Mouse (Mus musculus) myocyte (in vitro differentiated cells): Measurements from ENCODE around the gene Syna. TPM values are rescaled to one million over a fixed set of nuclear protein-coding genes. Genes with fewer than 3 reads are reported as not detected.

ENCODE experiments used
- H3K27me3 ChIP-seq: one replicate; pipeline ENCODE4 v1.6.1; 2011; ENCODE audit not compliant: control insufficient read depth, insufficient read depth, insufficient read length
- H3K36me3 ChIP-seq: one replicate; pipeline ENCODE4 v1.6.1; 2011; ENCODE audit not compliant: control insufficient read depth, insufficient read depth
- H3K4me2 ChIP-seq: one replicate; pipeline ENCODE4 v1.6.1; 2011; ENCODE audit warnings: low read depth, control low read depth
- H3K4me3 ChIP-seq: one replicate; pipeline ENCODE4 v1.5.1; 2011; ENCODE audit warnings: mild to moderate bottlenecking, control low read depth, moderate library complexity
- H3K79me2 ChIP-seq: one replicate; pipeline ENCODE4 v1.6.1; 2011; ENCODE audit not compliant: control insufficient read depth, insufficient read depth
- H3ac ChIP-seq: one replicate; pipeline ENCODE4 v1.6.1; 2011; ENCODE audit not compliant: control insufficient read depth, insufficient read length
- CEBPB ChIP-seq: IDR thresholded peaks from 2 replicates; pipeline ENCODE4 v1.6.1; 2011; ENCODE audit warnings: mild to moderate bottlenecking, moderate library complexity; ENCODE audit not compliant: poor library complexity, insufficient read depth, severe bottlenecking
- E2F4 ChIP-seq: IDR thresholded peaks from one replicate; pipeline ENCODE4 v1.6.1; 2011; ENCODE audit warnings: mild to moderate bottlenecking, control low read depth, moderate library complexity; ENCODE audit not compliant: insufficient read depth
- MAX ChIP-seq: IDR thresholded peaks from one replicate; pipeline ENCODE4 v1.6.1; 2011; ENCODE audit warnings: low read depth, mild to moderate bottlenecking, control low read depth
- MYOD1 ChIP-seq, 3 experiments: IDR thresholded peaks; one replicate each; pipeline ENCODE4 v1.6.1; 2011; ENCODE audit warnings: control low read depth in 2 of 3, low read depth in 2 of 3, mild to moderate bottlenecking in 2 of 3, moderate library complexity in 1 of 3; ENCODE audit not compliant: insufficient read length in 2 of 3, control insufficient read depth in 1 of 3
- MYOG ChIP-seq, 3 experiments: IDR thresholded peaks; one replicate each; pipeline ENCODE4 v1.6.1; 2011; ENCODE audit warnings: control low read depth in 2 of 3, low read depth in 2 of 3, mild to moderate bottlenecking in 2 of 3; ENCODE audit not compliant: insufficient read length in 2 of 3, control insufficient read depth in 1 of 3, insufficient read depth in 1 of 3
- POLR2A ChIP-seq: IDR thresholded peaks from one replicate; pipeline ENCODE4 v1.6.1; 2011; ENCODE audit warnings: low read depth, mild to moderate bottlenecking, control low read depth, moderate library complexity; ENCODE audit not compliant: insufficient read length
- POLR2AphosphoS2 ChIP-seq: IDR thresholded peaks from one replicate; pipeline ENCODE4 v1.6.1; 2011; ENCODE audit warnings: low read depth, control low read depth; ENCODE audit not compliant: insufficient read length
- REST ChIP-seq: IDR thresholded peaks from one replicate; pipeline ENCODE4 v1.6.1; 2011; ENCODE audit warnings: mild to moderate bottlenecking, control low read depth, moderate library complexity; ENCODE audit not compliant: insufficient read depth, insufficient read length
- SRF ChIP-seq: IDR thresholded peaks from one replicate; pipeline ENCODE4 v1.6.1; 2011; ENCODE audit warnings: low read depth; ENCODE audit not compliant: control insufficient read depth, insufficient read length
- TCF12 ChIP-seq: IDR thresholded peaks from one replicate; pipeline ENCODE4 v1.6.1; 2011; ENCODE audit warnings: mild to moderate bottlenecking, control low read depth; ENCODE audit not compliant: poor library complexity, insufficient read depth, severe bottlenecking
- TCF3 ChIP-seq: IDR thresholded peaks from one replicate; pipeline ENCODE4 v1.6.1; 2011; ENCODE audit warnings: low read depth, control low read depth; ENCODE audit not compliant: insufficient read length
- USF1 ChIP-seq: IDR thresholded peaks from one replicate; pipeline ENCODE4 v1.6.1; 2011; ENCODE audit warnings: low read depth, mild to moderate bottlenecking, control low read depth, moderate library complexity
- polyA plus RNA-seq: library from polyadenylated mRNA; unstranded; fragments of >200 nt; fragmentation: generic; extraction: Trizol; gene quantifications from one replicate; pipeline ENCODE4 v1.2.1, GENCODE M21; 2012; ENCODE audit warnings: missing spikeins

Gene Syna
- polyA plus RNA-seq, 1 experiment, result 0.19 TPM

- Histone ChIP-seq H3ac (peak within 1 kb of the TSS; percentile 44), H3K27me3 (no peaks in the 10 kb centered on the region), H3K4me3 (peak within 1 kb of the TSS; percentile 56), H3K4me2 (peak within 1 kb of the TSS; percentile 86), H3K36me3 (no peaks in the 10 kb centered on the region), H3K79me2 (peaks cover 34% of the 10 kb centered on the region)
- TF ChIP-seq SRF, result peak; percentile 31
- TF ChIP-seq REST, result no peak
- TF ChIP-seq POLR2A, result peak; percentile 64
- 0 out of 2 replicates have a peak, but pooled peaks have one; percentile 18 for TF ChIP-seq CEBPB
These were observed 7.6 kb downstream of the Syna start, which contains the start of gene Clip2 for GRCm38 (mm10) chr5:134552110-134552972. Gene Clip2 (minus strand): TSS chr5:134552434.

GRCm38 (mm10) chr5:134551233-134552109 lies 8.5 kb downstream of the Syna start:
- Histone ChIP-seq H3K27me3 (no peaks in the 10 kb centered on the region), H3K79me2 (peaks cover 37% of the 10 kb centered on the region), H3K4me2 (peak overlapping the region; percentile 86), H3K36me3 (no peaks in the 10 kb centered on the region), H3ac (peak overlapping the region; percentile 44), H3K4me3 (peak overlapping the region; percentile 56)
- TF ChIP-seq POLR2AphosphoS2, result no peak
- no peak for TF ChIP-seq USF1

GRCm38 (mm10) chr5:134550836-134551232 lies 9.1 kb downstream of the Syna start:
- Histone ChIP-seq H3ac (peak overlapping the region; percentile 44), H3K36me3 (no peaks in the 10 kb centered on the region), H3K79me2 (peaks cover 43% of the 10 kb centered on the region), H3K4me2 (peak overlapping the region; percentile 86), H3K27me3 (no peaks in the 10 kb centered on the region), H3K4me3 (peak overlapping the region; percentile 56)
- TF ChIP-seq MYOD1 (IDR thresholded peaks at IDR 0.05; ENCODE audit: control insufficient read depth in 1 of 3, insufficient read length in 2 of 3, low read depth in 2 of 3) (no peak), USF1 (peak; percentile 2)

GRCm38 (mm10) chr5:134549640-134550168 lies 10.3 kb downstream of the Syna start:
- no peak for TF ChIP-seq POLR2AphosphoS2
- no peak for TF ChIP-seq REST
- TF ChIP-seq MYOD1 (IDR thresholded peaks at IDR 0.05; ENCODE audit: control insufficient read depth in 1 of 3, insufficient read length in 2 of 3, low read depth in 2 of 3), result no peak
- no peak for TF ChIP-seq TCF3
- no peak for TF ChIP-seq USF1
- no peak for TF ChIP-seq TCF12
- no peak for TF ChIP-seq CEBPB
- no peak for TF ChIP-seq MAX
- no peak for TF ChIP-seq E2F4
- no peak for TF ChIP-seq POLR2A
- no peak for TF ChIP-seq SRF
- no peak for TF ChIP-seq MYOG (IDR thresholded peaks at IDR 0.05; ENCODE audit: control insufficient read depth in 1 of 3, insufficient read depth in 1 of 3, insufficient read length in 2 of 3, low read depth in 2 of 3)
- no peak overlapping the region for H3K4me2 ChIP-seq
- H3K36me3 ChIP-seq, result no peaks in the 10 kb centered on the region
- H3ac ChIP-seq, result no peak overlapping the region
- H3K79me2 ChIP-seq, result peaks cover 48% of the 10 kb centered on the region
- H3K27me3 ChIP-seq, result no peaks in the 10 kb centered on the region
- no peak overlapping the region for H3K4me3 ChIP-seq

GRCm38 (mm10) chr5:134548306-134548705 lies 11.7 kb downstream of the Syna start:
- Histone ChIP-seq H3K4me2 (no peak overlapping the region), H3K4me3 (no peak overlapping the region)
- no peak for TF ChIP-seq MYOD1 (IDR thresholded peaks at IDR 0.05; ENCODE audit: control insufficient read depth in 1 of 3, insufficient read length in 2 of 3, low read depth in 2 of 3)
- TF ChIP-seq TCF12, result no peak
- TF ChIP-seq TCF3, result no peak
- no peak for TF ChIP-seq USF1
- no peak for TF ChIP-seq CEBPB
- no peak for TF ChIP-seq SRF
- TF ChIP-seq MAX, result no peak
- TF ChIP-seq E2F4, result no peak
- TF ChIP-seq POLR2AphosphoS2, result no peak
- TF ChIP-seq MYOG (IDR thresholded peaks at IDR 0.05; ENCODE audit: control insufficient read depth in 1 of 3, insufficient read depth in 1 of 3, insufficient read length in 2 of 3, low read depth in 2 of 3), result no peak
- no peak for TF ChIP-seq REST
- no peak for TF ChIP-seq POLR2A

More at GRCm38 (mm10) chr5:134548306-134548705, 11.7 kb downstream of the Syna start:
- Histone ChIP-seq H3K27me3 (no peaks in the 10 kb centered on the region), H3ac (no peak overlapping the region), H3K79me2 (peaks cover 48% of the 10 kb centered on the region), H3K36me3 (no peaks in the 10 kb centered on the region)
